Mouse (Mus musculus) spleen, embryonic (tissue): ENCODE data around the gene Gamt.

ENCODE experiments used
- CTCF ChIA-PET: fragments of 350-600 bp; sonication (Branson Sonifier 250); formaldehyde crosslinking; loops from one replicate; lab custom pipeline; 2022; lab: Charles Lee

Gamt gene

GRCm38 (mm10) chr10:80238306-80238705 lies 22.5 kb downstream of the Gamt start:
- CTCF ChIA-PET, result no interaction called here

- CTCF ChIA-PET, result interaction anchor here (0.6 kb wide), 1 partner anchor 724 kb away, joined by 3 read pairs; no protein-coding TSS in a partner anchor
Observed at GRCm38 (mm10) chr10:80237020-80237419, 23.8 kb downstream of the Gamt start.

DNA sequence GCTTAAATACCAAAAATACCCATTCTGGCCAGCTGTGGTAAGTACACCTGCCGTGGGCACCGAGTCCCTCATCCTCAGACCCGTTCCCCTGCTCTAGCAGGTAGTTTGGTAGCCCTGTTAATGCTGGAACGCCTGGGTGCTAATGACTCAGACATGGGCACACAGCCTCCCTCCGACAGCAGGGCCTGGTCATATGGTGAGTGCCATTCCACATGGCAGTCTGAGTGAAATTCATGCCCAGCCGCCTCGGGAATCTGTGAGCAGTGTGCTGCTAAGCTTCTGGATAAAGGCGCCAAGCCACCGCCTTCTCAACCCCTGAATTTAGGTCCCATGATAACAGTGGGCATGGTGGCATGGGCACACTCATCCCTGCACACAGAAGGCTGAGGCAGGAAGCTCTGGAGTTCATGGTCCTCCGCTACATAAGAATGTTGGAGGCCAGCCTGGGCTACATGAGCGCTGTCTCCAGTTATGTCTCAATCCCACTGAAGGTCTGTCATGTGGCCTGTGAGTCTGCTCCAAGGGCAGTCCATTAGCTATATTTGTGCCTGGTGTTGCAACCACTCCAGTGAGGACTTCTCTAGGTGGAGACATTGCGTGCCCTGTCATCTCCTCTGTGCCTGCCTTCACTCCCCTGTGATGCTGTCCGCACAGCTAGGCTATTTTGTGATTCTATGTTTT lies 24.5 kb downstream of the Gamt start:
- CTCF ChIA-PET, result interaction anchor here (0.6 kb wide), 1 partner anchor 725 kb away, joined by 3 read pairs; no protein-coding TSS in a partner anchor

DNA sequence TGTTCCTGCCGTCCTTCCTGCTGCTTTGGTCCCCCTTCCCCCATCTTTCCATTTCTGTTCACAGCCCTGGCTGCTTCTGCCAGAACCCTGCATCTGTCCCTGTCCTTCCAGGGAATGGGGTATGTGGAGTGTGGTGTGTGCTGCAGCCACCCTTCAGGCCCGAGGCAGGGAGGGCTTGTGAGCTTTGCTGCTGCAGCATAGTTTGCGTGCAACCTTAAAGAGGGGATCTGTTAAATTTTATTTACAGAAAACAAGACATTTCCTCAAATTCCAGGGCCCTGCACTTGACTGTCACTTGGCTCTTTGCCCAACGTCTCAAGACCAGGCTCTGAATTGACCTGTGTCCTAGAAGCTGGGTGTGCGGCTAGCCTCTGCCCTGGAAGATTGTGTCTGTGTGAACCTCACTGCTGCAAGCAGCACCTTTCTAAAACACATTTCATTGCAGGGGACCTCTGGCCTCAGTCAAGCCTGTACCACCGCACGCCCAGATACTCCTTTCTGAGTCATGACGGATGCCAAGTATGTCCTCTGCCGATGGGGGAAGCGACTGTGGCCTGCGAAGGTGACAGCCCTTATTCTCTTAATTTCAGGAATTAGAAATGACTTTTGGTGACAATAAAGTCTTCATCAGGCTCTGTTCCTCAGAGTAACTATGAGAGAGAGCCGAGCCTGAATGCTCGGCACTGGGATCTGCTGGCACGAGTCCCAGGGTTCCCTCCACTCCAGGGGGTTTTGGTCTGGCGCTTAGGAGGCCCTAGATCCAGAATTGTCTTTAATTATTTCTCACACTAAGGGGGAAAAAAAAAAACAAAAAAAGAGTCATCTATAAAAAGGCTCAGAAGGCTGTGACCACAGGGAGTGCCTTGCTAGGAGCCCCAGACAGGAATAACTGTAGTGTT lies 32.7 kb downstream of the Gamt start:
- CTCF ChIA-PET, result no interaction called here

DNA sequence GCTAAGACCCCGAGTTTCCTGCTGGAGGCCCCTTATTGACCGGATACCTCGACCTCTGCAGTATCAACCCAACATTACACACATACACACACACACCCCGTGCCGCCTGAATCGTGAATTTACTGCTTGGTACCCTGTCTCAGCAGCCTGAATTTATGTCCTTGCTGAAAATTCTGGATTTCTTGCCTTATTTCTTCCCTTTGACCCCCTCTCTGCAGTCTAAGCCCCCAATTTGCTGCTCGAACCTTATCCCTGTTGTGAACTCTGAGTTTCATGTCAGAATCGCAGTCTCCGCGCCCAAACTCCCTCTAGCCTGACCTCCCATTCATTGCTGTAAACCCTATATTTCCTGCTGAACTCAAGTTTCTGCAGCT lies 33.7 kb downstream of the Gamt start:
- CTCF ChIA-PET, result no interaction called here

GRCm38 (mm10) chr10:80226416-80227165 lies 34.2 kb downstream of the Gamt start, which contains the start of gene Mum1:
Gene Mum1, plus strand, starts transcription at chr10:80226434.
- CTCF ChIA-PET, result no interaction called here

DNA sequence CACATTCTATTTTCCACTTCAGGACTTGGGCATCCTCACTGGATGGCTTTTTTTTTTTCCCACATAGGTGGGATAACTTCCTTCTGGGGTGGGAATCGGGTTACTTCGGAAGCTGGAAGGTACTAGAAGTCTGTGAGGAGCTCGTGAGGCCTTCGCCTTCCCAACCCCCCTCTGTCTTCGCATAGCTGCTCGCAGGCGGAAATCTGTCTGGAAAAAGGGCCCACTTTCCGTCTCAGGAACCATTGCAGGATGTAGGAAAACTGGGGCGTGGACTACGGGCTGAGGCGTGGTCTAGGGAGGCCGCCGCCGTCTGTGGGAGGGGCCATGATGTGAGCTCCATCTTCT lies 34.8 kb downstream of the Gamt start:
- CTCF ChIA-PET, result no interaction called here

- CTCF ChIA-PET, result interaction anchor here (0.6 kb wide), 1 partner anchor 44 kb away, joined by 4 read pairs; no protein-coding TSS in a partner anchor
Observed at GRCm38 (mm10) chr10:80223137-80223536, 37.7 kb downstream of the Gamt start.

- CTCF ChIA-PET, result no interaction called here
Observed at GRCm38 (mm10) chr10:80220676-80221075, 40.1 kb downstream of the Gamt start.

DNA sequence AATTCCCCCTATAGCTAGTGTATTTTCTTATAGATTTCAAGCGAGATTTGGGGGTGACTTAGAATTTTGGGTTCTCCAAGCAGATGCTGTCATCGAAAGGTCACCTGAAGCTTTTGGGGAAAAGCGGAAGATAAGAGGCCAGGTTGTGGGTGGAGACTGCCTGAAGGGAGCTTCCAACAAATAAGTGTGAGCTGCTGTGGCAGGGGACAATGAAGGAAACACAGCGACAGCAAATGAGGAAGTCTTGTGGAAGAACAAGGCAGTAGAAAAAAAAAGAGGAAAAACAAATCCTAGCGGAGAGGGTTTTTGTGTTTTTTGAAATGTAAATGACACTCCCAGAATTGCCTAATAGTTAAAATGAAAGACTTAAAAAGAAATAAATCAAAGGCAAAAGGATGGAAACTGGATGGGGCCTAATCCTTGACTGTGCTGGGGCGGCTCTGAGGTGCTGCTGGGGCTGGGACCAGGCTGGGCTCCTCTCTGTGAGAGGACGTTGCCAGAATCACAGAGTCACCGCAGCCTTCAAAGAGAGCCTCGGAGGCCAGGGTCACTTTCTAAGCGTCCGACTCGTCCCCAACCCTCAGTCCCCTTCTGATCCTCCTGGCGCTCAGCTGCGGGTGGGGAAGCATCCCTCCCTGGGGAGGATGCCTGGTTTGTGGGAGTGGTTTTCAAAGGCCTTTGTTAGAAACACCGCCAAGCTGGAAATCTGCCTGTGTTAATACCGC lies 45.6 kb downstream of the Gamt start:
- CTCF ChIA-PET, result no interaction called here

- CTCF ChIA-PET, result interaction anchor here (0.6 kb wide), 1 partner anchor 809 kb away, joined by 5 read pairs; no protein-coding TSS in a partner anchor
Observed at GRCm38 (mm10) chr10:80211547-80212103, 49.2 kb downstream of the Gamt start.

DNA sequence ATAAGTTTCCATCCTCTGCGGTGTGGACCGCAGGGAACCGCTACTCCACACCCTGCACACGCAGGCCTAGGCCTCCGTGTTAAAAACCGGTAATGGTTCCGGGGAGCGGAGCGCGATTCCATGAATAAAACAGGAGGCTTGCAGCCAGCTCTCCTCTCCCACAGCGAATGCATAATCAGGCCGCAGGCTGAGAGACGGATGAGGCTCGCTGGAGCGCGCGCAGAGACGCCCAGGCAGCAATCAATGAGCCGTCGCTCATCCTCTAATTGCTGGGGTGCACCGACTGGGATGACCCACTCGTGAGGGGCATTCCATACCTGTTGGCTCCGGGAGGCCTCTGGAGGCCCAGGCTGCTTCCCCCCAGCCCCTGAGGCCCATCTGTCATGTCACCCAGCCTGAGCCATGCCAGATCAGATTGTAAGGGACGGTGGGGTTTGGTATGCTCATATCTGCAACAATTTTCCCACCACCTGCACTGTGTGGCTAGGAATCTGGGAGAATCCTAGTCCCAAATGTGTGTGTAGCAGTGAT lies 51.9 kb downstream of the Gamt start:
- CTCF ChIA-PET, result interaction anchor here (0.5 to 0.6 kb wide), 2 partner anchors 10 to 36 kb away, joined by 3 to 21 read pairs; no protein-coding TSS in a partner anchor

GRCm38 (mm10) chr10:80208248-80208647 lies 52.6 kb downstream of the Gamt start:
- CTCF ChIA-PET, result interaction anchor here (0.6 kb wide), 1 partner anchor 11 kb away, joined by 3 read pairs; no protein-coding TSS in a partner anchor
